Mouse (Mus musculus): ENCODE measurements at regions not wholly inside any gene's neighbourhood (a gene's known extent, or its start where the extent isn't known, plus 50 kb on each side); places are given as distances from the start of the nearest gene placed in this dataset.
"Not testable (repeated sequence)": the region's sequence is repeated elsewhere in the genome, so short reads cannot be mapped to it uniquely, and the experiment has no call there.

- DNase-seq (ENCODE audit: low read depth): no peak
These were observed 253.4 kb upstream of the Kcnj3 start for GRCm38 (mm10) chr2:55182416-55182815.

- no peak for DNase-seq (ENCODE audit: low read depth)
These were observed 228.9 kb upstream of the Kcnj3 start for GRCm38 (mm10) chr2:55206891-55207290.

GRCm38 (mm10) chr2:55208620-55209019 is 227.2 kb upstream of the Kcnj3 start:
- DNase-seq (ENCODE audit: low read depth): no peak

- DNase-seq (ENCODE audit: low read depth): no peak
These were observed 225.9 kb upstream of the Kcnj3 start for GRCm38 (mm10) chr2:55209848-55210390.

GRCm38 (mm10) chr2:55211281-55211680 is 224.5 kb upstream of the Kcnj3 start:
- DNase-seq (ENCODE audit: low read depth): no peak

- no peak for DNase-seq (ENCODE audit: low read depth)
These were observed 213.7 kb upstream of the Kcnj3 start for GRCm38 (mm10) chr2:55222046-55222445.

GRCm38 (mm10) chr2:55222741-55223140 is 213.0 kb upstream of the Kcnj3 start:
- not testable (repeated sequence) for DNase-seq (ENCODE audit: low read depth)

GRCm38 (mm10) chr2:55228131-55228797 is 207.5 kb upstream of the Kcnj3 start:
- DNase-seq (ENCODE audit: low read depth): no peak

GRCm38 (mm10) chr2:55231841-55232240 is 203.9 kb upstream of the Kcnj3 start:
- no peak for DNase-seq (ENCODE audit: low read depth)

- DNase-seq (ENCODE audit: low read depth): peak; percentile 2
These were observed 182.6 kb upstream of the Kcnj3 start for GRCm38 (mm10) chr2:55253134-55253533.

GRCm38 (mm10) chr2:55262721-55263278 is 173.0 kb upstream of the Kcnj3 start:
- DNase-seq (ENCODE audit: low read depth): no peak

- DNase-seq (ENCODE audit: low read depth): no peak
These were observed 171.8 kb upstream of the Kcnj3 start for GRCm38 (mm10) chr2:55263847-55264449.

GRCm38 (mm10) chr2:55306387-55306786 is 129.4 kb upstream of the Kcnj3 start:
- DNase-seq (ENCODE audit: low read depth): peak; percentile 25

GRCm38 (mm10) chr2:55315627-55316026 is 120.1 kb upstream of the Kcnj3 start:
- no peak for DNase-seq (ENCODE audit: low read depth)

- not testable (repeated sequence) for DNase-seq (ENCODE audit: low read depth)
These were observed 81.7 kb upstream of the Kcnj3 start for GRCm38 (mm10) chr2:55354061-55354460.

All from 416B (cell line).